Mouse (Mus musculus): ENCODE results near the gene Laptm5. TPM values are rescaled to one million over a fixed set of nuclear protein-coding genes. Genes with fewer than 3 reads are reported as not detected.

Gene Laptm5
- total RNA-seq, 2 experiments from 2014 or later: 312 to 1,039 TPM

- ATAC-seq (ENCODE audit: poor library complexity, severe bottlenecking): peak; percentile 71
Measured at GRCm38 (mm10) chr4:130896372-130896771, 16.6 kb upstream of the Laptm5 start.

- ATAC-seq (ENCODE audit: poor library complexity, severe bottlenecking): peak; percentile 55
Measured at GRCm38 (mm10) chr4:130899383-130899781, 13.5 kb upstream of the Laptm5 start.

- no peak for ATAC-seq (ENCODE audit: poor library complexity, severe bottlenecking)
Measured at GRCm38 (mm10) chr4:130899782-130900427, 13.0 kb upstream of the Laptm5 start.

- no peak for ATAC-seq (ENCODE audit: poor library complexity, severe bottlenecking)
Measured at GRCm38 (mm10) chr4:130900746-130901145, 12.2 kb upstream of the Laptm5 start.

GRCm38 (mm10) chr4:130902289-130902781 lies 10.6 kb upstream of the Laptm5 start:
- ATAC-seq (ENCODE audit: poor library complexity, severe bottlenecking): peak; percentile 75

GRCm38 (mm10) chr4:130905025-130905424 lies 7.9 kb upstream of the Laptm5 start:
- ATAC-seq (ENCODE audit: poor library complexity, severe bottlenecking): no peak

GRCm38 (mm10) chr4:130905882-130906281 lies 7.0 kb upstream of the Laptm5 start:
- ATAC-seq (ENCODE audit: poor library complexity, severe bottlenecking): 0 out of 2 replicates have a peak, but pooled peaks have one; percentile 11

GRCm38 (mm10) chr4:130906296-130906695 lies 6.6 kb upstream of the Laptm5 start:
- no peak for ATAC-seq (ENCODE audit: poor library complexity, severe bottlenecking)

GRCm38 (mm10) chr4:130907200-130908069 lies 5.5 kb upstream of the Laptm5 start:
- no peak for ATAC-seq (ENCODE audit: poor library complexity, severe bottlenecking)

- no peak for ATAC-seq (ENCODE audit: poor library complexity, severe bottlenecking)
Measured at GRCm38 (mm10) chr4:130908133-130908532, 4.8 kb upstream of the Laptm5 start.

GRCm38 (mm10) chr4:130909167-130909874 lies 3.6 kb upstream of the Laptm5 start:
- ATAC-seq (ENCODE audit: poor library complexity, severe bottlenecking): no peak

- peak; percentile 30 for ATAC-seq (ENCODE audit: poor library complexity, severe bottlenecking)
Measured at GRCm38 (mm10) chr4:130910666-130911065, 2.3 kb upstream of the Laptm5 start.

- ATAC-seq (ENCODE audit: poor library complexity, severe bottlenecking): no peak
Measured at GRCm38 (mm10) chr4:130912626-130913025, 299 bp upstream of the Laptm5 start.

- peak; percentile 5 for ATAC-seq (ENCODE audit: poor library complexity, severe bottlenecking)
Measured at GRCm38 (mm10) chr4:130913511-130913910, 586 bp downstream of the Laptm5 start.

GRCm38 (mm10) chr4:130914011-130914410 lies 1.1 kb downstream of the Laptm5 start:
- ATAC-seq (ENCODE audit: poor library complexity, severe bottlenecking): peak; percentile 70

- ATAC-seq (ENCODE audit: poor library complexity, severe bottlenecking): no peak
Measured at GRCm38 (mm10) chr4:130914527-130914926, 1.6 kb downstream of the Laptm5 start.

- no peak for ATAC-seq (ENCODE audit: poor library complexity, severe bottlenecking)
Measured at GRCm38 (mm10) chr4:130915006-130915667, 2.2 kb downstream of the Laptm5 start.

- ATAC-seq (ENCODE audit: poor library complexity, severe bottlenecking): no peak
Measured at GRCm38 (mm10) chr4:130915668-130916035, 2.7 kb downstream of the Laptm5 start.

- ATAC-seq (ENCODE audit: poor library complexity, severe bottlenecking): no peak
Measured at GRCm38 (mm10) chr4:130916639-130917038, 3.7 kb downstream of the Laptm5 start.

- no peak for ATAC-seq (ENCODE audit: poor library complexity, severe bottlenecking)
Measured at GRCm38 (mm10) chr4:130917564-130917963, 4.6 kb downstream of the Laptm5 start.
